Mouse (Mus musculus) C2C12 (cell line): Measurements from ENCODE around the gene Slc35e4.

Source experiments
- CEBPB ChIP-seq: IDR thresholded peaks from one replicate; pipeline ENCODE4 v1.6.1; 2011; ENCODE audit warnings: low read depth, mild to moderate bottlenecking, control low read depth, moderate library complexity
- CTCF ChIP-seq: IDR thresholded peaks from one replicate; pipeline ENCODE4 v1.5.1; 2011; ENCODE audit not compliant: control insufficient read depth, insufficient read depth, insufficient read length
- FOSL1 ChIP-seq: IDR thresholded peaks from one replicate; pipeline ENCODE4 v1.8.0; 2011; ENCODE audit warnings: mild to moderate bottlenecking, low read length; ENCODE audit not compliant: poor library complexity, insufficient read depth, severe bottlenecking
- MAX ChIP-seq: IDR thresholded peaks from one replicate; pipeline ENCODE4 v1.6.1; 2011; ENCODE audit warnings: mild to moderate bottlenecking, control low read depth
- MYOD1 ChIP-seq: IDR thresholded peaks from one replicate; pipeline ENCODE4 v1.6.1; 2011; ENCODE audit warnings: low read depth; ENCODE audit not compliant: control insufficient read depth, insufficient read length
- MYOG ChIP-seq: IDR thresholded peaks from one replicate; pipeline ENCODE4 v1.6.1; 2011; ENCODE audit not compliant: control insufficient read depth, insufficient read length; ENCODE audit errors: extremely low read depth
- USF1 ChIP-seq: IDR thresholded peaks from one replicate; pipeline ENCODE4 v1.6.1; 2011; ENCODE audit warnings: low read depth, mild to moderate bottlenecking, control low read depth, moderate library complexity

- no peak for TF ChIP-seq CTCF
- no peak for TF ChIP-seq CEBPB
- no peak for TF ChIP-seq FOSL1
- TF ChIP-seq MAX = no peak
- no peak for TF ChIP-seq MYOG
- no peak for TF ChIP-seq MYOD1
- TF ChIP-seq USF1 = no peak
Measured at GRCm38 (mm10) chr11:3913316-3914108, 952 bp downstream of the Slc35e4 start.
